Mouse (Mus musculus): Measurements from ENCODE around the gene Gm15080.
"Not testable (repeated sequence)": the region's sequence is repeated elsewhere in the genome, so short reads cannot be mapped to it uniquely, and the experiment has no call there.

Gm15080 gene

GRCm38 (mm10) chrX:147992693-147993092 is at the start of gene Gm15080:
Gene Gm15080, plus strand, starts transcription at chrX:147992993.
- not testable (repeated sequence) for DNase-seq (ENCODE audit: low spot score)

All from urinary bladder, postnatal 25 days (tissue).